Mouse (Mus musculus): ENCODE data around the gene Rpl14.

The Rpl14 gene

DNA sequence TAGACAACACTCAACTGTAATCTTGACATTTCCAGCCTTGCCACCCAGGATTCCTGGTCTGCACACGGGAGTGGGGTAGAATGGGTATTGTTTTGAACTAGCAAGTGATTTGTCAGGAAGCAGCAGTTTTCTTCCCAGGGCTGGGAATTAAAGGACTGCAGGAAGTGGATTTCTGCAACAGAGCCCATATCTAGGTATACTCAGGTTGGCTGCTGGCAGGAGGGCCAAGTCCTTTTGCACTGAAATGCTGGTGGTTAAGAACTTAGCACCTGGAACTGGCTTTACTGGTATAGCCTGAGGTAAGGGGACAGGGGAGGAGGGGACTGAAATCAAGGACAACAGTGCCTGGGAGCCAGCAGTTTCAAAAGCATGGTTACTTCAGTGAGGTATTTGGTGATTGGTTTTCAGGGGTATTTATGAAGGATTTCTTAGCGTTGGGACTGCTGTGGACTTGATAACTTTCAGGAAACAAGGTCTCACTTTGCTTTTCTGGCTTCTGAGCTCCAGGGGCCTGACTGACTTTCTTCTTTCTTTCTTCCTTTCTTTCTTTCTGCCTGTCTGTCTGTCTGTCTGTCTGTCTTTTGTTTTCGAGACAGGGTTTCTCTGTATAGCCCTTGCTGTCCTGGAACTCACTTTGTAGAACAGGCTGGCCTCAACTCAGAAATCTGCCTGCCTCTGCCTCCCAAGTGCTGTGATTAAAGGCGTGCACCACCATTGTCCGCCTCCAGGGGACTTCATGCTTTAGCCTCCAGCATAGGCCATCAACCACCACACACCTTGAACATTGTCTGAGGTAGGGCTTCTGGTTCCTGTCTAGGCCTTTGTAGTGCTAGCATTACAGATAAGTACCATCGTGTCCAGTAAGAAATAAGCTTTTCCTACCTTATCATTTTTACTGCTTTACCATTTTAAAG, 4.8 kb downstream of the Rpl14 start:
- DNase-seq = no peak

GRCm38 (mm10) chr9:120576662-120577013, 5.4 kb downstream of the Rpl14 start:
- DNase-seq = no peak

DNA sequence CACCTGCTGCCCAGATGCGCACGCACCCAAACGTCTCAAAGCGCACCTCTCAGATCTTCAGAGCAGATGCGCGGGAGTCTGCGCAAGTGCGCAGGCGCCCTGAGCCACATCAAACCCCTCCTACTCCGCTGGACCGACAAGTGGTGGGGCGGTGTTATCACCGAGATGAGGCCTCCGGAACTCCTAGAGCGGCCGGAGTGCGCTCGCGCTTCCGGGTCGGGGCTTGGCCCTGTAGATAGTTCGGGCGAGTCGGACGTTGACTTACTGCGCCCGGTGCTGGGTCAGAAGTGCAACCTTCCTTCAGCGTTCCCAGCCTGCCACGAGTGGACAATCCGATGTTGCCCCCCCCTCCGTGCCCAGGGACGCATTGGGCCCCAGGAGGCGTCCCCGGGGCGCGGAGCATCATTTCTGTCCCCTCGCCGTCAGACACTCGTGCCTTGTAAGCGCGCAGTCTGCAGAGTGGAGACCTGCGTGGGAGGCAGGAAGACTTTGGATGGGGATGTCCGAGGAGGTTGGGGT, 5.9 kb downstream of the Rpl14 start:
- DNase-seq = peak; percentile 93

DNA sequence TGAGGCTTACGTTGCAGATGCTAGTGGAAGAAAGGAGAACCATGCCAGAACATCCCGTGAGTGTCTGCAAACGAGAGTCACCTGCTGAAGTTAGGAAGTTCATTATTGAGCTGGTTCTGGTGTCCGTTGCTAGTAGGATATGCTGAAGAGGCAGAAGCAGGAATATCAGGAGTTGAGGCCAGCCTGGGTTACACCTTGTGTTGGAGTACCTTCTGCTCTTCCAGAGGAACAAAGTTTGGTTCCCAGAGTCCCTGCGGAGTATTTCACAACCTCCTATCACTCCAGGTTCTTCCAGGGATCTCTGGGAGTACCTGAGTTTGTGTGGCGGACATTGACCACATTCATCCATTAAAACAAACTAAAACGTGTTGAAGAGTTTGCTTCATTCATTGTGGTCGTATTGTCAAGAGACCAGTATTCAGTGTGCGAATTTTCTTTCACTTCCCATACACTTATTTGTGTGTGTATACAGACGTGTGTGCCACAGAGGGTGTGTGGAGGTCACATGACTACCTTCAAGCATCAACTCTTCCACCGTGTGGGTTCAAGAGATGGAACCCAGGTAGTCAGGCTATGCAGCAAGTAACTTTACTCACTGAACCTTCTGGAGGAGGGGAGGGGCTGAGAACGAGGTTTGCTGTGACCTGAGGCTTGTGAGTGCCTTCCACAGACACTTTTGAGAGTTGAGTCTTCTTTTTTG, 6.6 kb downstream of the Rpl14 start:
- no peak for DNase-seq

DNA sequence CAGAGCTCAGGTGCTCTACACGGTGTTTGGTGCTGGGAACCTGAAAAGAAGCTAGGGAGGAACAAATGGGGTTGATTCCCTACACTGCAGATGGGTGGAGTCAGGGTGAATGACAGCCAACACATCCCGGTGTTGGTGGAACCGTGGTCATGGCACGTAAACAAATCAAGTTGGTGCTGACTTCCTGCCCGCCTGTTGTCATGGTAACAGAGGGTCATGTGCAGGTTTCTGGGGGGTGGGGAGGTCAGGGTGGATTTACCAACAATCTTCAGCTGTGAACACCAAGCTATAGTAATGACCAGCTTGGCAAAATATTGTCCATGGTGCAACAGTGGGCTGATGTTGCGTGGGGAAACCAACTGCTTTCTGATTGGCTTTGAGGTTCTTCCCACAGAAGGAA, 7.5 kb downstream of the Rpl14 start:
- no peak for DNase-seq

GRCm38 (mm10) chr9:120579808-120580207, 8.6 kb downstream of the Rpl14 start:
- no peak for DNase-seq

- peak; percentile 78 for DNase-seq
Observed at GRCm38 (mm10) chr9:120581941-120582618, 10.8 kb downstream of the Rpl14 start.

GRCm38 (mm10) chr9:120582619-120583308, 11.5 kb downstream of the Rpl14 start:
- peak; percentile 95 for DNase-seq

DNA sequence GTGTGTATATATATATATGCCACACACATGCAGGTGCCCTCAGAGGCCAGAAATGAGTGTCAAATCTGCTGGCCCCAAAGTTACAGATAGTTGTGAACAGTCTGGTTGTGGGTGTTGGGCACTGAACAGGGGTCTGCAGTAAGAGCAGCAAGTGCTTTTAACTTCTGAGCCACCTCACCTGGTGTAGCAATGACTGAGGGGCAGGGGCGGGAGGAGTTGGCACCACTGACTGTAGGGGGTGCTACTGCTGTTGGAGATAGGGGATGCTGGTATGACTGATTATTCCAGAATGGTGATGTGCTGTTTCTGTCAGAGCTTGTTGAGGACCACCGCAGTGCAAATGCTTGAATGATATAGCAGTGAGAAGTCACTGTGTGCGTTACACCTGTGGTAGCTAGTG, 12.1 kb downstream of the Rpl14 start:
- DNase-seq = no peak

GRCm38 (mm10) chr9:120586546-120586945, 15.3 kb downstream of the Rpl14 start:
- peak; percentile 90 for DNase-seq

- peak; percentile 88 for DNase-seq
Observed at GRCm38 (mm10) chr9:120591490-120591889, 20.2 kb downstream of the Rpl14 start.

DNA sequence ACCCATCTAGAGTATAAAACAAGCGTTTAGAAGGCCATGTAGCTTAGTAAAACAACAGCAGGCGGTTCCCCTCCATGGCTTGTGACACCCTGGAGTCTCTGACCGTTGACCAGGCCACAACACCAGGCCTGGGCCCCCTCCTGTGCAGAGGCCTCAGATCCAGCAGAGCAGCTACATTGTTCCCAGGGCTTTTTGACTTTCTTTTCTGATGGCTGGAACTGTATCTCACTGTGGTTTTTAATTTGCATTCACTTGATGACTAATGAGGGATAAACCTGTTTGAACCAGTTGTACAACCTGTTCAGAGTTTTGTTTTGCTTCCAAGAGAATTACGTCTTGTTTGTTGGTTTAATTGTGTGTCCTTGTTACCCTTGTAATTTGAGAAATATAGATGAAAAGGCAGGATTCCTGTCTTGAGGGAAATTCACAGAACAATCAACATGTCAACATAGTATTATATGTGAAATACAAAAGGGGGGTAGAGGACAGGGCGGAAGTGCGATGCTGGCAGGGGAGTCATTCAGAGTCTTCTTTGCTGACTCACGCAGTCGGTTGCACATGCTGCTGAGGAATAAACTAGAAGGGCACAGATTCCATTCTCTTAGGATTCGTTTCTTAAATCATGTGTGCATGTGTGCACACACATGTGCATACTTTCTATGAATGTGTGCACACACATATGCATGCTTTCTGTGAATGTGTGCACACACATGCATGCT, 22.3 kb downstream of the Rpl14 start:
- DNase-seq = no peak

DNA sequence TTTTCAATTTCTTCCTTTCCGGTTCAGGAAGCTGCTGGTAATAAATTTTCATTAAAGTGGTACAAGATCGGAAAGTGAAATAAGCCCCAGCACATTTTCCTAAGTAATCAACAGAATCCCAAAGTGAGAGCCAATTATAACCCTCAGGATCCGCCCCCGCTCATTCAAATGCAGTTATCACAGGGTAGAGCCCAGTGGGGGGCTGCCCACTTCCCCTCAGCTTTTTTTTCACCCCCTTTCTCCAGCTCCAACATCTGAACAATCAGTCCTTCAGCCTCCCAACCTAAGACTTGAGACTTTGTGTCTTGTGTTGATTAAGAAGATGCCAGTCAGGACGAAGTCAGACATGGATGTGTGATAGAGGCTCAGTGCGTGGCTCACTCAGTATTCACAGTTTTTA, 23.6 kb downstream of the Rpl14 start:
- no peak for DNase-seq

GRCm38 (mm10) chr9:120595306-120595705, 24.1 kb downstream of the Rpl14 start:
- no peak for DNase-seq

GRCm38 (mm10) chr9:120601488-120602171, 30.4 kb downstream of the Rpl14 start:
- DNase-seq = peak; percentile 84

DNA sequence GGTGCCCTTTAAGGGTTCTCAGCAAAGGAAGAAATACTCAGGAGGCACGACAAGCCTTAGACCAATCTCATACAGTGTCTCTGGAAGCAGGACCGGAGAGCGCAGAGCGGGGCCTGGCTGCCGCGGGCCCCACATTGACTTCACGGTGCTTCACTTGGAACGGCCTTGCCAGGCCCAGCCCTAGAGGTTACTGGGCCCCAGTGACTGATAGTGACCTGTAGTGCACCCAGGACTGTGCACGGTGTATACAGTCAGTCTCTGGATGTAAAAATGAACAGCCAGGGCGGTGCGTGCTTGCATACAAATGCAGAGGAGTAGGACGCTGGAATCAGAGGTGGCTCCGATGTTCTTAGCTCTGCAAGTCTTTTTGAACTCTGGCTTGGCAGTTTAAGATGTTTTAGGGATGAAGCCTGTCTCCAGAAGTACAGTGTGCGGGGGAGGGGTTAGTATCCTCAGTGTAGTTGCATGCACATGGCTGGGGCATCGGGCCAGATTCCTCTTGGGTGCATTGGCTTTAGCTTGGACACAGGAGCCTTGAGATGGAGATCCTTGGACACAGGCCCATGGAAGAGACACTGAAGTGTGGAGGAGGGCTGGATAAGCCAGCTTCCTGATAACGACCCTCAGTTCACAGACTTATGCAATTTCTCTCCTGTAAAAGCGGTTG, 31.1 kb downstream of the Rpl14 start:
- peak; percentile 63 for DNase-seq

GRCm38 (mm10) chr9:120602839-120603511, 31.7 kb downstream of the Rpl14 start:
- DNase-seq = peak; percentile 94

- no peak for DNase-seq
Observed at GRCm38 (mm10) chr9:120603512-120603908, 32.3 kb downstream of the Rpl14 start.

GRCm38 (mm10) chr9:120603956-120604355, 32.7 kb downstream of the Rpl14 start:
- DNase-seq = no peak

GRCm38 (mm10) chr9:120611055-120611454, 39.8 kb downstream of the Rpl14 start:
- DNase-seq = no peak

Measured in kidney, postnatal 10 days (tissue).